8 mouse cellular contexts compared by ENCODE assay signal in the genomic region with DNA sequence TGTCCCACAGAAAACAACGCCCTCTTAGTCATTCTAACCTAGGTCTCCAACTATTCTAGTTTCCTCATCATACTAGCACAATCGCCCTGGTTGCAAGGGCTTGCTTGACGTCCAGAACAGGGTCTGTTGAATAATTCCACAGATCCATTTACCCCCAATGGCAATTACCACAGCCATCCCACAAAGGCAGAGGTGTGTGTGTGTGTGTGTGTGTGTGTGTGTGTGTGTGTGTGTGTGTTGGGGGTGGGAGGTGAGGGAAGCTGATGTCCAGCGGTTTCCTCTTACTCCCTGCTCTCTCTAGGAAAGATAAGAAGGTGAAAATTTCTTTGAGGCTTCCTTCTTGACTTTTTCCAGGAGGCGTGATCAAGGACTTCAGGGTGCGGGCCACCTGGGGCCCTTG. TPM values are rescaled to one million over a fixed set of nuclear protein-coding genes. Genes with fewer than 3 reads are reported as not detected.
DNase-seq lines count a peak whose midpoint lies in the region; ATAC-seq and TF ChIP-seq lines count a peak whose summit lies in the region.

No protein-coding gene starts in this region.

- H3K36me3 ChIP-seq in lung, embryonic 14.5 days (ENCODE audit: insufficient read depth): 0 out of 2 replicates have a peak, but pooled peaks cover 8% of the 10 kb centered on the region
- no peaks in the 10 kb centered on the region for H3K36me3 ChIP-seq in forebrain, embryonic 12.5 days (replicated peaks)
- no peaks in the 10 kb centered on the region; the same call in 1 of the 2 replicates for H3K36me3 ChIP-seq in limb, embryonic 11.5 days (ENCODE audit: control insufficient read depth, insufficient read depth, low read length)
- H3K36me3 ChIP-seq in neural tube, embryonic 15.5 days: no peaks in the 10 kb centered on the region

- TF ChIP-seq CTCF in lung, embryonic 14.5 days (IDR thresholded peaks at IDR 0.05; ENCODE audit: low read depth): no peak

- H3K27ac ChIP-seq in lung, embryonic 14.5 days (ENCODE audit: low read depth): no peak overlapping the region
- H3K27ac ChIP-seq in forebrain, embryonic 12.5 days: no peak overlapping the region
- H3K27ac ChIP-seq in limb, embryonic 11.5 days (replicated peaks; ENCODE audit: low read depth, low read length): no peak overlapping the region
- H3K27ac ChIP-seq in neural tube, embryonic 15.5 days (replicated peaks): no peak overlapping the region

- 31% methylated on average over 6 of the region's 6 CpGs for WGBS in lung, embryonic 14.5 days
- WGBS in forebrain, embryonic 12.5 days: 29% methylated on average over 6 of the region's 6 CpGs
- 33% methylated on average over 6 of the region's 6 CpGs for WGBS in limb, embryonic 11.5 days
- 35% methylated on average over 6 of the region's 6 CpGs for WGBS in neural tube, embryonic 15.5 days

- no peak for DNase-seq in lung, embryonic 14.5 days
- DNase-seq in lung, postnatal 14 days: no peak
- no peak for DNase-seq in limb, embryonic 11.5 days (ENCODE audit: low spot score)
- no peak for DNase-seq in c-Kit-positive CD71-positive TER-119-positive erythroid progenitor cells, embryonic 14.5 days (ENCODE audit: low spot score)
- DNase-seq in B cell, adult 2 months: no peak
- DNase-seq in layer of hippocampus, adult 8-10 months (ENCODE audit: low spot score in 2 of 2): no peak

- H3K9ac ChIP-seq in lung, embryonic 14.5 days: peak overlapping the region; percentile 79; the same call in 1 of the 2 replicates
- H3K9ac ChIP-seq in forebrain, embryonic 12.5 days: peak overlapping the region; percentile 59
- H3K9ac ChIP-seq in limb, embryonic 11.5 days (ENCODE audit: low read length): peak overlapping the region; percentile 41
- H3K9ac ChIP-seq in neural tube, embryonic 15.5 days (replicated peaks): peak overlapping the region; percentile 57

- H3K4me2 ChIP-seq in lung, embryonic 14.5 days: peak overlapping the region; percentile 96
- H3K4me2 ChIP-seq in forebrain, embryonic 12.5 days: peak overlapping the region; percentile 98
- H3K4me2 ChIP-seq in limb, embryonic 11.5 days (ENCODE audit: low read depth, severe bottlenecking): peak overlapping the region; percentile 89
- H3K4me2 ChIP-seq in neural tube, embryonic 15.5 days: peak overlapping the region; percentile 96

- peaks cover 17% of the 10 kb centered on the region for H3K4me1 ChIP-seq in lung, embryonic 14.5 days (ENCODE audit: insufficient read depth)
- peaks cover 55% of the 10 kb centered on the region for H3K4me1 ChIP-seq in forebrain, embryonic 12.5 days
- H3K4me1 ChIP-seq in limb, embryonic 11.5 days (ENCODE audit: control insufficient read depth, insufficient read depth, low read length): peaks cover 22% of the 10 kb centered on the region
- peaks cover 51% of the 10 kb centered on the region for H3K4me1 ChIP-seq in neural tube, embryonic 15.5 days

- no peaks in the 10 kb centered on the region for H3K27me3 ChIP-seq in lung, embryonic 14.5 days (ENCODE audit: insufficient read depth, low read length)
- peaks cover 33% of the 10 kb centered on the region for H3K27me3 ChIP-seq in forebrain, embryonic 12.5 days
- H3K27me3 ChIP-seq in limb, embryonic 11.5 days (ENCODE audit: control insufficient read depth, insufficient read depth, low read length): no peaks in the 10 kb centered on the region
- H3K27me3 ChIP-seq in neural tube, embryonic 15.5 days (replicated peaks): peaks cover 7% of the 10 kb centered on the region

- H3K4me3 ChIP-seq in lung, embryonic 14.5 days (ENCODE audit: low read depth, low read length): peak overlapping the region; percentile 64
- peak overlapping the region; percentile 48 for H3K4me3 ChIP-seq in forebrain, embryonic 12.5 days (replicated peaks)
- H3K4me3 ChIP-seq in limb, embryonic 11.5 days (ENCODE audit: low read depth, low read length): peak overlapping the region; percentile 73
- peak overlapping the region; percentile 51 for H3K4me3 ChIP-seq in neural tube, embryonic 15.5 days (replicated peaks)

- no peaks in the 10 kb centered on the region for H3K9me3 ChIP-seq in lung, embryonic 14.5 days (ENCODE audit: low read depth, low read length)
- H3K9me3 ChIP-seq in forebrain, embryonic 12.5 days: no peaks in the 10 kb centered on the region
- no peaks in the 10 kb centered on the region for H3K9me3 ChIP-seq in limb, embryonic 11.5 days (ENCODE audit: control insufficient read depth, low read length)
- no peaks in the 10 kb centered on the region for H3K9me3 ChIP-seq in neural tube, embryonic 15.5 days (replicated peaks)

- peak; percentile 1; the same call in 1 of the 2 replicates for ATAC-seq in lung, embryonic 14.5 days (ENCODE audit: insufficient read depth)
- ATAC-seq in forebrain, embryonic 12.5 days (ENCODE audit: low FRiP score): no peak
- ATAC-seq in limb, embryonic 11.5 days (ENCODE audit: insufficient number of reproducible peaks, low FRiP score, low TSS enrichment, low read depth): no peak
- ATAC-seq in neural tube, embryonic 15.5 days (ENCODE audit: low FRiP score): no peak

RNA-seq across cellular contexts. Expression of a gene that starts 0.4 kb away (rescaled TPM):
- polyA plus RNA-seq in lung, embryonic 14.5 days (2014; fragmentation: Nextera tagmentation; extraction: Ambion mirVana): 42.6 and 44.1 TPM in 2 replicates
- polyA plus RNA-seq in forebrain, embryonic 12.5 days (2016; fragmentation: Nextera tagmentation; extraction: Ambion mirVana): 17.9 and 18.0 TPM in 2 replicates
- 50.9 and 53.9 TPM in 2 replicates for polyA plus RNA-seq in limb, embryonic 11.5 days (2014; fragmentation: Nextera tagmentation; extraction: Ambion mirVana)
- 51.6 and 57.1 TPM in 2 replicates for polyA plus RNA-seq in neural tube, embryonic 15.5 days (2015; fragmentation: Nextera tagmentation; extraction: Ambion mirVana)
- total RNA-seq in layer of hippocampus, adult 8-10 months (2022): 10 to 100 TPM; 65.5 to 73.4 (median 69.4) TPM
